Mouse (Mus musculus): ENCODE measurements around the gene Tnfrsf11a.
"Not testable (repeated sequence)": the region's sequence is repeated elsewhere in the genome, so short reads cannot be mapped to it uniquely, and the experiment has no call there.

Gene Tnfrsf11a

GRCm38 (mm10) chr1:105785146-105785545, 4.6 kb downstream of the Tnfrsf11a start:
- no peak for DNase-seq (ENCODE audit: low spot score in 2 of 2)

- no peak for DNase-seq (ENCODE audit: low spot score in 2 of 2)
Observed at GRCm38 (mm10) chr1:105786731-105787357, 6.3 kb downstream of the Tnfrsf11a start.

GRCm38 (mm10) chr1:105790103-105790502, 9.6 kb downstream of the Tnfrsf11a start:
- no peak for DNase-seq (ENCODE audit: low spot score in 2 of 2)

GRCm38 (mm10) chr1:105794670-105795069, 14.2 kb downstream of the Tnfrsf11a start:
- no peak for DNase-seq (ENCODE audit: low spot score in 2 of 2)

GRCm38 (mm10) chr1:105795705-105796104, 15.2 kb downstream of the Tnfrsf11a start:
- no peak for DNase-seq (ENCODE audit: low spot score in 2 of 2)

- DNase-seq (ENCODE audit: low spot score in 2 of 2): no peak
Observed at GRCm38 (mm10) chr1:105800570-105800969, 20.1 kb downstream of the Tnfrsf11a start.

- no peak for DNase-seq (ENCODE audit: low spot score in 2 of 2)
Observed at GRCm38 (mm10) chr1:105801252-105801651, 20.7 kb downstream of the Tnfrsf11a start.

- DNase-seq (ENCODE audit: low spot score in 2 of 2): no peak
Observed at GRCm38 (mm10) chr1:105802941-105803340, 22.4 kb downstream of the Tnfrsf11a start.

- no peak for DNase-seq (ENCODE audit: low spot score in 2 of 2)
Observed at GRCm38 (mm10) chr1:105804285-105804684, 23.8 kb downstream of the Tnfrsf11a start.

- DNase-seq (ENCODE audit: low spot score in 2 of 2): no peak
Observed at GRCm38 (mm10) chr1:105805565-105805964, 25.0 kb downstream of the Tnfrsf11a start.

- no peak for DNase-seq (ENCODE audit: low spot score in 2 of 2)
Observed at GRCm38 (mm10) chr1:105807028-105807722, 26.7 kb downstream of the Tnfrsf11a start.

GRCm38 (mm10) chr1:105812027-105812426, 31.5 kb downstream of the Tnfrsf11a start:
- not testable (repeated sequence) for DNase-seq (ENCODE audit: low spot score in 2 of 2)

- DNase-seq (ENCODE audit: low spot score in 2 of 2): no peak
Observed at GRCm38 (mm10) chr1:105812960-105813708, 32.6 kb downstream of the Tnfrsf11a start.

- no peak for DNase-seq (ENCODE audit: low spot score in 2 of 2)
Observed at GRCm38 (mm10) chr1:105813709-105814061, 33.2 kb downstream of the Tnfrsf11a start.

GRCm38 (mm10) chr1:105814402-105815270, 34.1 kb downstream of the Tnfrsf11a start:
- DNase-seq (ENCODE audit: low spot score in 2 of 2): no peak

GRCm38 (mm10) chr1:105815310-105815709, 34.8 kb downstream of the Tnfrsf11a start:
- DNase-seq (ENCODE audit: low spot score in 2 of 2): no peak

GRCm38 (mm10) chr1:105815736-105816135, 35.2 kb downstream of the Tnfrsf11a start:
- DNase-seq (ENCODE audit: low spot score in 2 of 2): no peak

GRCm38 (mm10) chr1:105819031-105819430, 38.5 kb downstream of the Tnfrsf11a start:
- DNase-seq (ENCODE audit: low spot score in 2 of 2): no peak

- no peak for DNase-seq (ENCODE audit: low spot score in 2 of 2)
Observed at GRCm38 (mm10) chr1:105819740-105820139, 39.2 kb downstream of the Tnfrsf11a start.

- DNase-seq (ENCODE audit: low spot score in 2 of 2): no peak
Observed at GRCm38 (mm10) chr1:105824356-105824755, 43.8 kb downstream of the Tnfrsf11a start.

GRCm38 (mm10) chr1:105824980-105825379, 44.5 kb downstream of the Tnfrsf11a start:
- DNase-seq (ENCODE audit: low spot score in 2 of 2): no peak

- no peak for DNase-seq (ENCODE audit: low spot score in 2 of 2)
Observed at GRCm38 (mm10) chr1:105827374-105827773, 46.9 kb downstream of the Tnfrsf11a start.
